Mouse (Mus musculus) heart, postnatal 10 days (tissue): ENCODE measurements at regions not wholly inside any gene's neighbourhood (a gene's known extent, or its start where the extent isn't known, plus 50 kb on each side); places are given as distances from the start of the nearest gene placed in this dataset.

Source experiments
- DNase-seq, 2 experiments: peaks; one replicate each; pipeline ENCODE4 v3.0.0; 2021
- intact Hi-C: fragments of 180-260 bp; cut with DNase I; formaldehyde crosslinking; loops from one replicate; pipeline ENCODE4 v1.15.1; 2025

DNA sequence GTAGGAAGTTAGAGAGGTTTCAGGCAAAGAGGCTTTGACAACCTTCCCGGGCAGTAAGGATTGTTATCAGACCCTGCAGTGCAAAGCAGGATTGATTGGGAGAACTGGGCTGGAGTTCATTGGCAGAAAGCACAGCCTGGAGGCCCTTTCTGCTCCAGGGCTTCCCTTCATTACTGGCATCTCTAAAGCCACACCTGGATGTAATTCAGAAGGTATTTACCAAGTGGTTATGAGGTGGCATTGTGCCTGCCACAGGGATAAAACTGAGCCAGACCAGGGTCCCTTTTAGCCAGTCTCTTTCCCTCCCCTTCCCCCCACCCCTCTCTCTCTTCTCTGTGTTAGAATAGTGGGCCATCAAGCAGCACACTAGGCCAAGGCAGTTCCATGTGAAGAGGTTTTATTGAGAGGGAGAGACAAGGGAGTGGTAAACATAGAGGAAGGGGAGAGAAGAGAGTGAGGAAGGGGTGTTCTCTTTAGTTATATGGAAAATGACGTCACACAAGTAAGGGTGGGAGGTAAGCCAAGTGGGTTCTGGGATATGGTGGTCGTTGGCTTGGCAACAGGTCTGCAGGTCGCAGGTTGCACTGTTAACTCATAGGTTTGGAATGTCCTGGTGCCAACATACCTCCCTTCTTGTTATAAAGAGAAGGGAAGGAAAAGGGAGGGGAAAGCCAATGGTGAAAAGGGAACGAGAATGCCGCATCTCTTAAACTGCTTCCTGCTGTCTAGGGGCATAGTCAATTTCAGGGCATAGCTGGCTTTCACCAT lies 99.4 kb downstream of the Tmem17 start:
- DNase-seq: no peak
- intact Hi-C loops: loop anchor here (10.0 kb wide), 1 partner anchor 296 kb away; no protein-coding TSS in a partner anchor

DNA sequence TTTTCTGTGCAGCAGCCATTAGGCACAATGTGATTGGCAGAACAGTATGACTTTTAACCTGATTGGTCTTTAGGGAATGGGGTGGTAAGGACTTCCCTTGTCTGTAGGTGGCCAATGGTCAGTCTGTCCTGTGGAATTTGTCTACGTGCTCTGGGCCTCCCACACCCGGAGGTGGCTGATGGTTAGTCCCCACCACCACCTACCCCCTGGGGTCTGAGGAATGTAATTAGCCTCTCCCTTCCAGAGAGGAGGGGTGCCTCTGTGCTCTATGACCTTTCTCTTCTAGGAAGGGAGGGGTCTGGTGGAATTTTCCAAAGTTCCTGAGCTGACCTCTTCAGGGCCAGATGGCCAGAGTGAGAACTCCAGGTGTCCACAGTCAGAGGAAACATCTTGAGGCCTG lies 101.6 kb downstream of the Tmem17 start:
- intact Hi-C loops: loop anchor here (10.0 kb wide), 1 partner anchor 299 kb away; no protein-coding TSS in a partner anchor
- DNase-seq: no peak

DNA sequence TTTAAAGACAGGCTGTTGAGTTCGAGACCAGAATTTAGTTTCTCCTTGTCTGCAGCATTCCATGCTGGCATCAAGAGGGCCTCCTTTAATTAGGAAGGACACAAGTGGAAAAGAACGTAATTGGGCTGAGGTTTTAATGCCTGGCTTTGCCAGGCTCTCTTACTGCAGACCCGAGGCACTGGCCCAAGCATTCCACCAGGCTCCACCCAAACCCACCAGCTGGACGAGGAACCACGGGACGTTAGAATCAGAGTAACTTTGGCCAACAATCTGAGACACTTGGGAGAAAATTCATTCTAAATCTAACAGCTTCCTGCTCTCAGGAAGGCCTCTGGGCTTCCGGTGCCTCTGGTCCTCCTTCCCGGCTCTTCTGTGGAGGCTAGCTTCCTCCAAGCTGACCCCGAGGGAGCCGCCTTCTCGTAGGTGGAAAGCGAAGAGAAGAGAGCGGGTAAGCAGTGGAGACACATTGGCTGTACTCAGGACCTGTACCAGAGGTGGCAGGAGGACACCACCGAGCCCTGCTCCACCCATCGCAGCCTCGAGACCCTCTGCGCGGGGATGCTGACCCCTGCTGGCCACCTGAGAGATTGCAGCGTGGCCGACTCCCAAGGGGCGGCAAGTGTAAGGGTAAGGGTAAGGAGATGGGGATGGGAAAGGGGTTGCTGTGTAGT lies 105.5 kb downstream of the Tmem17 start:
- intact Hi-C loops: loop anchor here (1.0 to 10.0 kb wide), 4 partner anchors 105 to 392 kb away; partner anchors contain the start of gene Tmem17
- DNase-seq: peak; percentile 90 to 93

DNA sequence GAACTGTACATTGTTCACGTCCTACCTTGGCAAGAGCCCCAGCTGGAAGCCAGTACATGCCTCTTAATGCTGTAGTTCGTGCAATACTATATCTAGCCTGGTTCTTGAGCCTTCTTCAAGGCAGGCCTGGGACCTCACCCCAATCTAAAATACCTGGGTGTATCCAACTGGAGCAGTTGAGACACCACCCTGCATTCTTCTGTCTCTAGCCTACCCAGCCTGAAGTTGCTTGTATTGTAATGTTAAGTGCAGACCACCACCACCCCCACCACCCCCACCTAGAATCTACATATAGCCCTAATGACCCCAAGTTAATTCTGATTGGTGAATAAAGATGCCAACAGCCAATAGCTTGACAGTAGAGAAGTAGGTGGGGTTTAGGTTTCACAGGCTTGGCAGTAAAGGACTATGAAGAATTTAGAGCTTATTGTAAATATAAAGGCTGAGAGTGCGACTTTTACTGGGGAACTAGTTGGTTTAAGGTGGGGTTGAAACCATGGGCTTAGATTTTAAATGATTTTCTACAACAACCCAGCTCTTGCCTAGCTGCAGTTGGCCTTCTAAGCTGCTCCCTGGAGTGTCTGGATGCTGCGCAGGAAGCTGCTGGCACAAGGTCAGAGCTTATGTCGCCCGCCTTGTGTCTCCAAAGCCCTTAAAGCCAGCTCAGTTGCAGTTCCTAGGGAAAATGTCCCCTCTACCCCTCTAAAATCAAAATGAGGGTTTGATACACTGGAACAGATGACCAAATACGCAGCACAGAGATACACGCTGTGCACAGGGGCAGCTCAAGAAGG lies 109.2 kb downstream of the Tmem17 start:
- intact Hi-C loops: no loop called here
- DNase-seq: no peak

DNA sequence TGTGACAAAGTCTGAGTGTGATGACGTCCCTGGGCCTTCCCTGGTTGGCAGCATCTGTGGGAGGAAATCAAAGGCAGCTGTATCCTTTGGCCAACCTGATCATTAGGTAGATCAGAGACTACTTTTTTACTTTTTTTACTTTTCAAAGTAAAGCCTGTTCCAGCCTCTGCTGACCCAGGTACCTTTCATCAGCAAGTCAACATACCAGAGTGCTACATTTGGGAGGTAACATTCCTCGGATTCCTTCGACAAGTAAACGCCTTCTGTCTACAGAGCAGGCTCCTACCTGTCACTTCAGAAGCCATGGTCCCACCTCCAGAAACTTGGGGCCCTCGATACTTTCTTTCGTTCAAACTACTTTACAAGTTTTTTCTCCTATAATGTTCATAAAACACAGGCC lies 110.0 kb downstream of the Tmem17 start:
- no peak for DNase-seq
- intact Hi-C loops: no loop called here

- intact Hi-C loops: no loop called here
- no peak for DNase-seq
Measured at GRCm38 (mm10) chr11:22622496-22622997, 110.7 kb downstream of the Tmem17 start.

GRCm38 (mm10) chr11:22626407-22626806 lies 114.5 kb downstream of the Tmem17 start:
- intact Hi-C loops: no loop called here
- DNase-seq: no peak

DNA sequence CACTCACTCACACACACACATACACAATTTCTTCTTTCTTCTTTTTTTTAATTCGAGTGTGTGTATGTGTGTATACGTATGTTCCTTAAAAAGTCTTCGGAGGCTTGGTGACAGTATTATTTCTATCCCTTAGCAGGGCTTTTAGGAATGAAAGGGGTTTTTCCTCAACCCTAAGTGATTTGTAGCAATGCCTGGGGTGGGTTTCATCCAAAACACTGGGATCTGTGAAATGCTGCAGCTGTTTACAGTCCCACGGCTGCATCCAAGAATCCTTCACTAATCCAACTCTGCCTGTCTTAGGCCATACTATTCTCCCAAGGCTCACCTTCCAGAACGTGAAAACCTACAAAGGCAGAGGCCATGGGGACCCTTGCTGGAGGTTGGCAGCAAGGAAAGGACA lies 116.6 kb downstream of the Tmem17 start:
- intact Hi-C loops: no loop called here
- DNase-seq: peak in 1 of 2 experiments; percentile 32

DNA sequence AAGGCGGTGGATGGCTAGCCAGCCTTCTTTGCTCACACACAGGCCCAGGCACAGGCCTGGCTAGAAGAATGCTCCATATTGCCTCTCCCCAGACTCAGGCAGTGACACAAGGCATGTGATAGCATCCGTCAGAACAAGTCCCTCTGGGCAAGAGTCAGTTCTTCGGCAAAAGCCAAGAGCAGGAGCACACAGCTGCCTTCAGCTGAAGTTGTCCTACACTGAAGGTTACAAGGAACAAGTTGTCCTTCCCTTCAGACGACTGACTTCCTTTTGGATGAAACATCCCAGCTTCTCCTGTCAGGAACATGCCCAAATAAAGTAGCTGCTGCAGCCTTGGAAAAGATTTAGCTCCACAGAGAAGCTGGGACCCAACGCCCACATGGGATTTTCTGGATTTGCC lies 117.1 kb downstream of the Tmem17 start:
- intact Hi-C loops: no loop called here
- DNase-seq: peak; percentile 68 to 74

DNA sequence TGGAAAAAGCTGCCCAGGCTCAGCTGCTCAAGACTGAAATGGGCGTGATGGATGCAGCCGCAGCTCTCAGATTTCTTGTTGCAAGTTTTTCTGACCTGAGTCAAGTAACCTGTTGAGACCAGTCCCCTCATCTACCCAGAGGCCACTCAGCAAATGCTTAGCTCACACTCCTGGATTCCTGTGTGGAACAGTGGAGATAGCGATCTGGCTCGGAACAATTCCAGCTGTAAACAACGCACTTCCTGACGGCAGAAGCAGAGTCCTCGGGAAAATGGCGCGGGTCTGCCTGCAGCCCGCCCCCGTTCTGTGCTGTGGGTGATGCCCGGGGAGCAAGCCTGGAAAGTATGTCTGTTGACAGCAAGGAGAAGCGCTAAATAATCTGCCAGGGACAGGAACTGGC lies 117.7 kb downstream of the Tmem17 start:
- intact Hi-C loops: no loop called here

GRCm38 (mm10) chr11:22629991-22630390 lies 118.1 kb downstream of the Tmem17 start:
- DNase-seq: peak in 1 of 2 experiments; percentile 42
- intact Hi-C loops: loop anchor here (5.0 kb wide), 5 partner anchors 47 to 797 kb away; partner anchors contain the start of gene Xpo1

More for the DNA sequence above, 117.7 kb downstream of the Tmem17 start:
- DNase-seq: peak; percentile 66 to 76

DNA sequence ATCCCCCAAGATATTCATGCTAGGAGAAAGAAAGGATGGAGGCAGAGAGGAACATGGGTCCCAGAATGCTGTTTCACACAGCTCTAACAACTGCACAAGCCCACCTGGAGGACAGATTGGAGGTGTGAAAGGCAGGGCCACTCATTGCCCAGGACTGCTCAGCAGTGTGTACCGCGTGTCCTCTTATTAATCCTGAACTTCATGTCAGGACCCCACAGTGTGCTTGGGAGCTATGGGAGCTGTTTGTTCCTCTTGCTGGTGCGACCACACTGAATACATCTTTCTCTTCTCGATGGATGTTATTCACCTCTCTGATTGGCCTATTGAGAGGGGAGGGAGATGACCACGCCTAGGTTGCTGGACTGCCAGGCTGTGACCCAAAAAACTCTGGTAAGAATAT lies 119.1 kb downstream of the Tmem17 start:
- no peak for DNase-seq
- intact Hi-C loops: loop anchor here (1.0 to 5.0 kb wide), 6 partner anchors 46 to 796 kb away; partner anchors contain the start of gene Xpo1

DNA sequence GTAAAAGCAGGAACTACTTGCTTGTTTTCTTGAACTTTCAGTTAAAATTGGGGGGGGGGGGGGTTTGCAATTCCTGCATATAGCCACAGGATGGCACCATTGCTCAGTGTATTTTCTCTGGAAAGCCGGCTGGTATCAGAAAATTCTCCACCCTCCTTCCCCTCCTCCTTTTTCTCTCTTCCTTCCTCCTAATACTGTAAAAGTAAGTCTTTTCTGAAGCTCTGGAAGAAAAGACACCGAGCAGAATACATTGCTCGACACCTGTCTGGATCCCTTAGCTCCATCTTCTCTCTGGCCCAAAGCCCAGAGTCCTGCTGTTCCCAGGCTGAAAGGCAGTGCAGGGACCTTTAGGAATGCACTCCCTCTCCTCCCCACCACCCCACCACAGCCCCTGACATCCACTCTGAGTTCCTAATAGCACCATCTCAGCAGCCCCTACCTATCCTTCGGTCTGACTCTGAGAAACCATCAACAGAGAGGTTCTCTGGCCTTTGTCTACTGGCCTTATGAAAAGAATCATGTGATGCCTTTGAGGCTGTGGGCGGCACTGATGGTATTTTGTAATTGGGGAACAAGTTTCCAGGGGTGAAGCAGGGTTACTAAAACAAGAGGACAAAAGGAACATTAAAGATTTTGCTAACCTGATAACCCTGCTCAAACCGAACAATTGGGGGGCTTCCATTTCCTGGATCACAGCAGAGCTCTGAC lies 119.9 kb downstream of the Tmem17 start:
- intact Hi-C loops: loop anchor here (1.0 to 5.0 kb wide), 7 partner anchors 46 to 796 kb away; partner anchors contain the start of genes B3gnt2 and Xpo1
- DNase-seq: peak; percentile 24 to 48

GRCm38 (mm10) chr11:22632314-22632700 lies 120.4 kb downstream of the Tmem17 start:
- DNase-seq: no peak
- intact Hi-C loops: loop anchor here (2.0 to 5.0 kb wide), 6 partner anchors 45 to 795 kb away; partner anchors contain the start of genes B3gnt2 and Xpo1

DNA sequence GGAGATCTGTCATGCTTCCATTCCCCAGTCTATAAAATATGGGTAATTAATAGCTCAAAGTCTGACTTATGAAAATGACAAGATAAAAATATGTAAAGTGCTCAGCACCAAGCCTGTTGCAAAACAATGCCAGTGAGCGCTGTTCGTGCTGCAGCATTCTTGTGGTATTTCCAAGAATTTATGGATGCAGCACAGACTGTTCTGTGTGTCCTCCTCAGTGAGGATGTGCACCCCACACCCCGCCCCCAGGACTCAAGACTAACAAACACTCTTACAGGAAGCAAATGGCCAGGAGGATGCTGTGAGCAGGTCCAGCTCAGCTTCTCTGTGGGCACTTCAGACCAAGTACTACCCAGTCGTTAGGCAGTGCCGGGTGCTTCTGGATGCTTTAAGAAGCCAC lies 121.1 kb downstream of the Tmem17 start:
- no peak for DNase-seq
- intact Hi-C loops: loop anchor here (2.0 to 5.0 kb wide), 6 partner anchors 44 to 794 kb away; partner anchors contain the start of genes B3gnt2 and Xpo1

GRCm38 (mm10) chr11:22633961-22634360 lies 122.1 kb downstream of the Tmem17 start:
- intact Hi-C loops: loop anchor here (2.0 to 5.0 kb wide), 6 partner anchors 43 to 793 kb away; partner anchors contain the start of genes B3gnt2 and Xpo1
- DNase-seq: no peak

DNA sequence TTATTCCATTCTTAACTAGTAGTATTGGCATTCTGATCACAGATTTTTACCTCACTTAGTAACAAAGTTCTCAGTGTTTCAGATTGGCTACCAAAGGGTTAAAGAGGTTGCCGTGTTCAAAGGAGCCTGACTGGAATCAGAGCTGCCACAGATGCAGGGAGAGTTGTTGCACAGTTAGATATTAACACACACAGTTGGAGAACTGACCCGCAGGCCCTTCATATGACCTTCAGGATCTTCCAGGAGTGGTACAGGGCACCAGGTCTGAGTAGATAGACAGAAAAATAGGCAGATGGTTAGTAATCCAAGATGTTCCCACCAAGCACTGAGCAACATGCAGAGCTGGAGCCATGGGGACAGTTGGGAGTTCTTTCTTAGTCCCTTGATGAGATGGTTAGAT lies 123.1 kb downstream of the Tmem17 start:
- intact Hi-C loops: no loop called here
- DNase-seq: no peak

- DNase-seq: no peak
- intact Hi-C loops: no loop called here
Measured at GRCm38 (mm10) chr11:22636321-22636720, 124.4 kb downstream of the Tmem17 start.

GRCm38 (mm10) chr11:22636761-22637557 lies 125.1 kb downstream of the Tmem17 start:
- DNase-seq: peak; percentile 26 to 38
- intact Hi-C loops: no loop called here
